Mouse (Mus musculus): ENCODE measurements around the gene Huwe1.

DNA sequence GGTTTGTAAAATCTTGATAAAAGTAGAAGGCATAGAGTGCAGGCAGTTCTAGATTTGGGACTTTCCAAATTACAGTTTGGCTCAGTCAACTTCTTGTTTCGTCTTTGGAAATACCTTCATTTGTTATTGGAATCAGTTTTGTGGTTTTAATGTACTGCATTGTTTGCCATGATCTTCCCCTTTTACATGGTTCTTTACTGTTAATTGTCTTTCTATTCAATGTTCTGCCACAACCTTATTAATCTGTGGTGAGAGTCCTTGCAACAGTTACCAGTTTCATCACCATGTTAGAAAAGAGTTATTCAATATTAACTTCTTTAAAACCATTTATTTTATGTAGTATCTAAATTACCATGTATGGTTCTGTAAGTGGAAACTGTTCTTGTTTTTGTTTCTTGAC, 13.0 kb downstream of the Huwe1 start:
- TF ChIP-seq CTCF (IDR thresholded peaks at IDR 0.05; ENCODE audit: low read depth, low read length) = no peak
- TF ChIP-seq POLR2A (IDR thresholded peaks at IDR 0.05; ENCODE audit: extremely low read depth, insufficient read depth, low read length) = no peak
